Mouse (Mus musculus): Measurements from ENCODE around the gene Akap10.
"Not testable (repeated sequence)": the region's sequence is repeated elsewhere in the genome, so short reads cannot be mapped to it uniquely, and the experiment has no call there.

The Akap10 gene

GRCm38 (mm10) chr11:61930098-61930517, at the start of gene Akap10:
Gene Akap10, minus strand, starts transcription at chr11:61930252.
- DNase-seq (ENCODE audit: low spot score): peak; percentile 89

GRCm38 (mm10) chr11:61975783-61976182, 45.7 kb upstream of the Akap10 start:
- DNase-seq (ENCODE audit: low spot score): peak; percentile 47

GRCm38 (mm10) chr11:61974106-61974707, 44.2 kb upstream of the Akap10 start:
- DNase-seq (ENCODE audit: low spot score): no peak

GRCm38 (mm10) chr11:61971441-61972221, 41.6 kb upstream of the Akap10 start:
- no peak for DNase-seq (ENCODE audit: low spot score)

- DNase-seq (ENCODE audit: low spot score): no peak
Measured at GRCm38 (mm10) chr11:61970901-61971300, 40.8 kb upstream of the Akap10 start.

GRCm38 (mm10) chr11:61968875-61969274, 38.8 kb upstream of the Akap10 start:
- DNase-seq (ENCODE audit: low spot score): no peak

GRCm38 (mm10) chr11:61967034-61967433, 37.0 kb upstream of the Akap10 start:
- no peak for DNase-seq (ENCODE audit: low spot score)

- no peak for DNase-seq (ENCODE audit: low spot score)
Measured at GRCm38 (mm10) chr11:61964611-61965010, 34.6 kb upstream of the Akap10 start.

- no peak for DNase-seq (ENCODE audit: low spot score)
Measured at GRCm38 (mm10) chr11:61963193-61963592, 33.1 kb upstream of the Akap10 start.

GRCm38 (mm10) chr11:61962684-61963083, 32.6 kb upstream of the Akap10 start:
- no peak for DNase-seq (ENCODE audit: low spot score)

GRCm38 (mm10) chr11:61960096-61960495, 30.0 kb upstream of the Akap10 start:
- no peak for DNase-seq (ENCODE audit: low spot score)

- not testable (repeated sequence) for DNase-seq (ENCODE audit: low spot score)
Measured at GRCm38 (mm10) chr11:61958706-61959105, 28.7 kb upstream of the Akap10 start.

GRCm38 (mm10) chr11:61957296-61957813, 27.3 kb upstream of the Akap10 start:
- peak; percentile 70 for DNase-seq (ENCODE audit: low spot score)

- peak; percentile 94 for DNase-seq (ENCODE audit: low spot score)
Measured at GRCm38 (mm10) chr11:61956572-61957295, 26.7 kb upstream of the Akap10 start, which contains the start of gene Specc1. Gene Specc1, plus strand, starts transcription at chr11:61956763.

- DNase-seq (ENCODE audit: low spot score): no peak
Measured at GRCm38 (mm10) chr11:61955951-61956350, 25.9 kb upstream of the Akap10 start.

- no peak for DNase-seq (ENCODE audit: low spot score)
Measured at GRCm38 (mm10) chr11:61955136-61955535, 25.1 kb upstream of the Akap10 start.

- DNase-seq (ENCODE audit: low spot score): peak; percentile 77
Measured at GRCm38 (mm10) chr11:61950632-61951031, 20.6 kb upstream of the Akap10 start.

- no peak for DNase-seq (ENCODE audit: low spot score)
Measured at GRCm38 (mm10) chr11:61949315-61949714, 19.3 kb upstream of the Akap10 start.

GRCm38 (mm10) chr11:61946608-61947007, 16.6 kb upstream of the Akap10 start:
- no peak for DNase-seq (ENCODE audit: low spot score)

GRCm38 (mm10) chr11:61944417-61944816, 14.4 kb upstream of the Akap10 start:
- DNase-seq (ENCODE audit: low spot score): no peak

GRCm38 (mm10) chr11:61942903-61943302, 12.9 kb upstream of the Akap10 start:
- no peak for DNase-seq (ENCODE audit: low spot score)

GRCm38 (mm10) chr11:61937761-61938160, 7.7 kb upstream of the Akap10 start:
- DNase-seq (ENCODE audit: low spot score): no peak

Measured in spleen, adult 12 weeks (tissue).